Mouse (Mus musculus): Measurements from ENCODE around the gene Rab14.

Rab14 gene

DNA sequence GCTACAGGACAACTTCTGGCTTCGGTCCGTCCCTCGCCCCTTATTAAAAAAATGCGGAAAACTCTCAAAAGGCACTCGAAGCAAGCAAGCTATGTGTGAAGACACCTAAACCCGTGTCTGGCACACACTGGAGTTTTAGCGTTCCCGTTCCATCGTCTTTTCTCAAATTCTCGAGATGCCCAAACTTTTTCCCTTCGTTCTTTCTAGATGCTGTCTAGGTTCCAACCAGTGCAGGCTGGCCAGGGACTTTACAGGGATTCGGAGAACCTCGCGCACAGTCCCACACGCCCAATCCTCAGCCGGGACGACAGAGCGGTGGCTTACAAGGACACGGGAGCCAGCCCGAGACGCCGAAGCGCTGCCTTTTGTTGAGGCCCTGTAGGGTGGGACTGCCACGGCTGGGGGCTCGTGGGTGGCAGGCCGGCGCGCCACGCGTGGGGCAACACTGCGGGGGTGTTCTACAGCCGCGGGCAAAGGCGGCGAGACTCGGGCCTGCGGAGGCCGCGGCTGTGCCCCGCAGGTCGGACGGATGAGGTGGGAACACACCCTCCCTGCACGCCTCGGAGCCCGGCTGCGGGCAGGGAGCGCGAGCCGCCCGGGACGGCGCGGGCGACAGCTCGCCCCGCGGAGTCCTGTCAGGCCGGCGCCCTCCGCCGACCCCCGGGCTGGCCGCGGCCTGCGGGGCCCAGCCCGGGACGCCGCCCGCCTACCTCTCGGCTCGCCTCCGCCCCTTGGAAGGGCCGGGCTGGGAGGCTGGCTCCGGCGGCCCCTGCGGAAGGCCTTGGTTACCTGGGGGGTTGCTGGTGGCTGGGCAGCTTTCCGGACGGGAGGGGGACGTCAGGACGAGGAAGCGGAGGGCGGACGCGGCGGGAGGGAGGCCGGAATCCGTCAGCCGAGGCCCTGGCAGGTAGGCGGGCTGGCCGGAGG is 686 bp downstream of the Rab14 start:
- CTCF ChIA-PET, result no interaction called here

DNA sequence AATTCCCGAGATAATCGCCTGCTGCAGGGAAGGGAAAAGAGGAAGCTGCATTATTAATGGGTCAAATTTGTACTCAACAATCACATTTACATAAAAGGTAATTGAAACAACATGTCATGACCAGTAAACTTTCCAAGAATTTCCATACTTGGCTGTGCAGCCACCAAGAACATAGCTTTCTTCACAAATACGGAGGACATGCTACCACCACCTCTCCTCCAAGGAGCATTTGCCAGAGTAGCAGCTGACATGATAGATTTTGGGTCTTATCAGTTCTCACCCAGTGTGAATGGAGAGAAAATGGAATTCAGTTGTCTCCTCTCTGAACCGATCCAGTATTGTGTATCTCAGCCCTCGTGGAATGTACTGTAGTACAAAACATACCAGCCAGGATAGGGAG is 1.4 kb downstream of the Rab14 start:
- CTCF ChIA-PET, result no interaction called here

GRCm38 (mm10) chr2:35195626-35196544 is 5.0 kb downstream of the Rab14 start:
- CTCF ChIA-PET, result interaction anchor here (0.6 to 0.8 kb wide), 2 partner anchors 61 to 71 kb away, joined by 3 to 4 read pairs; no protein-coding TSS in a partner anchor

DNA sequence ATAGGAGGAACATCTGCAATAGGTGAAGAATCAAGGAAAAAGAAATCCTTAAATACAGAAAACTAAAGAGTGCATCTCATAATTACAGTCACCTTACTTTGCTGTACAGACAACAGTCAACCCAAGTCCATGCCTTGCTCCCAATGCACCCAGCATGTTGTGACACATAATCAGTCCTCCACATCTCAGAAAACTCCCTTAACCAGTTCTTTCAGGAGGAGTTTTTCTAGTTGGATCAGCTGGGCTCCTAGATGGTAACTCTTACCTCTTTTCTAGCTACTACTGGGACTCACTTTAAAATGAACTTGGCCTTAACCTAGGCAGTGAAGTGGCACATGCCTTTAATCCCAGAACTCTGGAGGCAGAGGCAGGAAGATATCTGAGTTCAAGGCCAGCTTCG is 6.9 kb downstream of the Rab14 start:
- CTCF ChIA-PET, result no interaction called here

- CTCF ChIA-PET, result no interaction called here
Measured at GRCm38 (mm10) chr2:35188929-35189328, 12.0 kb downstream of the Rab14 start.

- CTCF ChIA-PET, result interaction anchor here (0.6 kb wide), 1 partner anchor 36 kb away, joined by 4 read pairs; no protein-coding TSS in a partner anchor
Measured at GRCm38 (mm10) chr2:35183115-35183673, 17.7 kb downstream of the Rab14 start.

- CTCF ChIA-PET, result interaction anchor here (0.6 to 1.2 kb wide), 2 partner anchors 45 to 222 kb away, joined by 3 to 4 read pairs; no protein-coding TSS in a partner anchor
Measured at GRCm38 (mm10) chr2:35178153-35178552, 22.8 kb downstream of the Rab14 start.

DNA sequence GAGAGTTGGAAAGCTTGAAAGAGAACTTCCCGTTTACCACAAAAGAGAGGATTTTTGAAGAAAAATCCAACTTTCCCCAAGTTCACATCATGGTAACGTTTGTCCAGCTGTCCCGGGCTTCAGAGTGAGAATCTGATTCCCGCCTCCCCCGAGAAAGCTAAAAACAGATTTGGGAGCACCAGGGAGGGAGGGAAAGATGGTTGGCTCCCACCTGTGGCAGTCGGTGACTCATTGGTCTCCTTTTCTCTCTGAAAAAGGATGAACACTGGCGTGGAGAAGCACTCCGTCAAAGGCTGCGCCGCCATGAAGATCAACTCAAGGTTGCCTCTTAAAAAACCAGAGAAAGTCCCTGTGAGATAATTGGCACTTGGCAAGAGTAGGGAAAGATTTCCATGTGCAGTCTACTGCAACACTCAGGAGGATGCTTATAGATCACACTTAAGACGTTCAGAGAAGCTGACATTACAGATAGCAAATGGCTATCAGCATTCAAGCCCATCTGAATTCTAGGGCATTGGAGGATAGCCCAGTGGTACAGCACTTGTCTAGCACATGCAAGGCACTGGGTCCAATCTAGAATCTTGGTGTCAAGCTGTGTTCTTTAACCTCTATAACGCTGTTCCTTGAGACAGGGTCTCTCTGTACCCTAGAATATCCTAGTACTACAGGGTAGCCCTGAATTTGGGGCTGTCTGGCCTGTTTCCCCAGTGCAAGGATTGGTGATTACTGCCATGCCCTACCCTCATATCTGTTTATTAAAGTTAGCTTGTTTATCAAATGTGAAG is 25.4 kb downstream of the Rab14 start:
- CTCF ChIA-PET, result no interaction called here

- CTCF ChIA-PET, result no interaction called here
Measured at GRCm38 (mm10) chr2:35174100-35174499, 26.8 kb downstream of the Rab14 start.

DNA sequence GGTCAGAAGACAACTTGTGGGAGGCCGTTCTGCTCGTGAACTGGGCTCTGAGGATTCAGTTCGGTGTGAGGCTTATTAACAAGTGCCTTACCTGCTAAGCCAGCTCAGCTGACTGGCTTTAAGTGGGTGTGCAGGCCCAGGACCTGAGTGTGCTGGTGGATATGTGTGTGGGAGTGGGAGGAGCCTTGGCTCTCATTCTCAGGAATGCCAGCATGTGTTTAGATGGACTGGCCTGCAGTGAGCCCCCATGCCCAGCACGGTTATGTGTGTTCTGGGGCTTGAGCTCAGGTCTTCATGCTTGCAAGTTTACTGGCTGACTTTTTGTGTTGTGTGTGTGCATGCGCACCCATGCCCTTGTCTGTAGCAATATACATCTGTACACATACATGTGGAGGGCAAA is 27.3 kb downstream of the Rab14 start:
- CTCF ChIA-PET, result no interaction called here

GRCm38 (mm10) chr2:35172246-35172645 is 28.7 kb downstream of the Rab14 start:
- CTCF ChIA-PET, result no interaction called here

GRCm38 (mm10) chr2:35171341-35171861 is 29.5 kb downstream of the Rab14 start:
- CTCF ChIA-PET, result no interaction called here

DNA sequence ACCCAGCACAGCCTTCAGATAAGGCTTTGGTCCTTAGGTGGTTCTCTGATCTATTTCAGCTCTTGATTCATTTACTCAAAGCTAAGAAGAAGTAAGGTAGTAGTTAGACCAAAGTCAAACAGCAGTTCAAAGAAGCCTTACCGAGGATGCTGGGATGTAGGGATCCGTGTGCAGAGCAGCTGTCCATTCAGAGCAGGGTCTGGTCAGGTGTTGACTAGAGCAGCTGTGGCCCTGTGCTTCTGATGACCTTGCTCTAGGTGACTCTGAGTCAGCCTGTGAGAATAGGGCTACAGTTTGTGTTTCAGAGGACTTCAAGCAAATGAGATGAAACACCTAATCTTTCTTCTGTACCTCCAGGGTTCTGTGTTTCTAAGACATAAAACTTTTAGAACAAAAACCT is 31.5 kb downstream of the Rab14 start:
- CTCF ChIA-PET, result no interaction called here

- CTCF ChIA-PET, result no interaction called here
Measured at GRCm38 (mm10) chr2:35166816-35167215, 34.1 kb downstream of the Rab14 start.

DNA sequence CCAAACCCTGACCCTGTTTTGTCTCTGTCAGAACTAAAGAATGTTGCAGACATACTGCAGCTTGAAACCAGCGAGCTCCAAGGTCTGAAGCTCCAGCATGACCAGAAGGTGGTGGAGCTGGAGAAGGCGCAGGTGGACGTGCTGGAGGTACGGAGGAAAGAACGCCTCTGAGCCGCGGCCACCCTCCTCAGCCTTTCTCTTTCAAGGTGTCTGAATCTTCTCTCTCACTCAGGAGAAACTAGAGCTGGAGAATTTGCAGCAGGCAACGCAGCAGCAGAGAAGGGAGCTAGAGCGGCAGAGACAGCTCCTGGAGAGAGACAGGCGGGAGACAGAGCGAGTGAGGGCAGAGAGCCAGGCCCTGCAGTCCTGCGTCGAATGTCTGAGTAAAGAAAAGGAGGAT is 35.5 kb downstream of the Rab14 start:
- CTCF ChIA-PET, result no interaction called here

DNA sequence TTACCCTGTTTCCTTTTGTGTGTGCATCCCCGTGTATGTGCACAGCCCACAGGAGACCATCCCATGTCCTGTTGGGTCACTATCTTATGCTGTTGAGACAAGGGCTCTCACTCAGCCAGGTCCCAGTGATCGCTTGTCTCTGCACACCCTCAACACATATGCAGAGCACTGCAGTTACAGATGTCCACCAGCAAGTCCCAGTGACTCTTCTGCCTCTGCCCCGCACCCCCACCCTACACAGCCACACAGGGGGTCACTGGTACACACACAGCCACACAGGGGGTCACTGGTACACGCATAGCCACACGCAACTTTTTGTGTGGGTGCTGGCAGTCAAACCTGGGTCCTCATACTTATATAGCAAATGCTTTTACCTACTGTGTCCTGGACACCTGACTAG is 37.5 kb downstream of the Rab14 start:
- CTCF ChIA-PET, result no interaction called here

DNA sequence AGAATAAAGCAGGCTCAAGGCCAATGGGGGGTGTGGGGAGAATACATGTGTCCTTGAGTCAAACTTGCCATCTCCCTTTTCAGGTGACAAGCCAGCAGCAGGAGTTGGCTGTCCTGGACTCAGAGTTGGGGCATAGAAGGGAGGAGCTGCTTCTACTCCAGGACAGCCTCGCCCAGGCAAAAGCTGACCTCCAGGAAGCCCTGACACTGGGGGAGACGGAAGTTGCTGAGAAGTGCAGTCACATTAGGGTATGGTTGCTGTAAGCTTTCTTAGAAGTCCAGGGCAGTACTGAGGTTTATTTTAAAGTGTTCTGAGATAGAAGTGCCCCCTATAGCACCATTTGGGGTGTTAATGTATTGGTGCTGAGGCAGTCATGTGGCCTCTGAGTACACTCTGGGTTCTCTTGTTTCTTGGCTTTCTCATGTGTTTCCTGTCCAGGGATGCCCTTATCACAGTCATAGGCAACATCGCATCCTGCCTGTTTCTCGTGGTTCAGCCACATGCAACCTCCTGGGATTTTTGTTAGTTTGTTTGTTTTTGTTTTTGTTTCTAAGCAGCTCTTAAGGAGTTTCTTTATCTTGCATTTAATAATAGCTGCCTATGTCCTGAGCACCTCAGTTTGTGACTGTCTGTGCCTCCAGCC is 39.0 kb downstream of the Rab14 start:
- CTCF ChIA-PET, result no interaction called here

GRCm38 (mm10) chr2:35160206-35160605 is 40.7 kb downstream of the Rab14 start:
- CTCF ChIA-PET, result no interaction called here

DNA sequence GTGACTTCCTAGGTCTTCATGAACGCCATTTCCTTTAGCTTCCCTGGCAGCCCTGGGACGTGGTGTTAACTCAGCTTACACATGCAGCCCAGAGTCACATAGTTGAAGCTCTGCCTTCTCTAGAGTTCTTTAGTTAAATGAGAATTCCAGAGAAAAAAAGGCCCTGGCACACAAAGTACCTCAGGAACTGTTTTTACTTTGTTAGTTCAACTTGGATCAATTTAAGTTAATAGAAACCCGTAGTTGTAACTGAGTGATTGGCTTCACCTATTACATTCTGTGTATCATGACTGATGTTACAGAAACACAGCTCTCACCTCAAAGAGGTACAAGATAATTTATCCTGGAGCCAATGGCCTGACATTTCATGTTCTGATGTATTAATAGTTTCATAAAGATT is 42.6 kb downstream of the Rab14 start:
- CTCF ChIA-PET, result no interaction called here

DNA sequence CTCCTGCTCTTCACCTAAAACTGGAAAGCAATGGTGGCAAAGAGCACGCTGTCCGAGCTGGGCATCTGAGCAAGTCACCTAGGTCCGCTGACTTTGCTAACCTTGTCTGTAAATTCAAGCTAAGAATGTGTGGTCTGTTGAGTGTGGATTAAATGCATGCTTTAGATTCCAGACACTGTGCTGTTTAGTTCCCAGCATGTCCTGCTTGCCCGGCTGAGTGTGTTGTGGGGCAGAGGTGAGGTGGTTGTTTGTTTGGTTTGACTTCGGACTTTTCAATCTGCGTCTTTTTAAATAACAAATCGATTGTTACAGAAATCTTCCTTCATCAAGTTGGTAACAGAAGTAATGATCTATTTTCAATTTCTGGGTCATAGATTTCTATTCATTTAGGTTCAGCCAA is 43.1 kb downstream of the Rab14 start:
- CTCF ChIA-PET, result no interaction called here

DNA sequence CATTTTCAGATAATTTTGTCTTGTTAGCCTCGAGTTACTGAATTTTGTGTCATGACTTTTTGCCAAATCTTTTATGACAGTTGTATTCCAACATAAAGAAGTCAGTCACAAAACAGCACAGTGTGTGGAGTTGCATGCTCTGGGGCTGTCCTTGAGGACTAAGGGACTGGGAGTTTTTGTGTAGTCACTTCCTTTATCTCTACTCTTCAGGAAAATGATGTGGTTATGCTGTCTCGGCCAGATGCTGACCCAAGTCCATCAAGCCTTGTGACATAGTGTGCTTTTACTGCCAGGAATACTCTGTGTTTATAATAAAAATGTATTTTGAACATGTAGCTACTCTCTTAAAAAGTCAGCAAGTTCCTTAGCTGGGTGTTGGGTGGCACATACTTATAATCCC is 43.9 kb downstream of the Rab14 start:
- CTCF ChIA-PET, result no interaction called here
